Comparison of ENCODE assay signal across 8 mouse cellular contexts in the genomic region with DNA sequence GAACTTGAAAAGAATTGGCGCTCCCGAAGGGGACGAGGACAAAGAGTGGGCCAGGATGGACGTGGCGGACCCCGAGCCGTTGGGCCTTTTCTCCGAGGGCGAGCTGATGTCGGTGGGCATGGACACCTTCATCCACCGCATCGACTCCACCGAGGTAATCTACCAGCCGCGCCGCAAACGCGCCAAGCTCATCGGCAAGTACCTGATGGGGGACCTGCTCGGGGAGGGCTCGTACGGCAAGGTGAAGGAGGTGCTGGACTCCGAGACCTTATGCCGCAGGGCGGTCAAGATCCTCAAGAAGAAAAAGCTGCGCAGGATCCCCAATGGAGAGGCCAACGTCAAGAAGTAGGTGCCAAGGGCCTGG. TPM values are rescaled to one million over a fixed set of nuclear protein-coding genes. Genes with fewer than 3 reads are reported as not detected.
DNase-seq lines count a peak whose midpoint lies in the region; ATAC-seq and TF ChIP-seq lines count a peak whose summit lies in the region.

No protein-coding gene starts in this region.

- WGBS in cerebellum, adult 2 months: 1% methylated on average over 27 of the region's 27 CpGs
- whole genome bisulfite sequencing in embryonic facial prominence, embryonic 15.5 days: under 1% methylated on average over 27 of the region's 27 CpGs
- under 1% methylated on average over 27 of the region's 27 CpGs for WGBS in kidney, postnatal 0 days
- whole genome bisulfite sequencing in midbrain, postnatal 0 days: 1% methylated on average over 25 of the region's 27 CpGs

- no peak for TF ChIP-seq POLR2A in cerebellum, adult 2 months (IDR thresholded peaks at IDR 0.05; ENCODE audit: borderline replicate concordance, insufficient read depth, low read length)

- H3K4me1 ChIP-seq in cerebellum, adult 2 months (ENCODE audit: control insufficient read depth, insufficient read depth, low read length): peaks cover 19% of the 10 kb centered on the region
- H3K4me1 ChIP-seq in embryonic facial prominence, embryonic 15.5 days: peaks cover 49% of the 10 kb centered on the region
- H3K4me1 ChIP-seq in kidney, postnatal 0 days (replicated peaks; ENCODE audit: insufficient read depth, low read length): peaks cover 21% of the 10 kb centered on the region; the same call in 1 of the 2 replicates
- peaks cover 14% of the 10 kb centered on the region for H3K4me1 ChIP-seq in midbrain, postnatal 0 days (ENCODE audit: insufficient read depth, low read length)

- H3K9ac ChIP-seq in embryonic facial prominence, embryonic 15.5 days: peak overlapping the region; percentile 85
- peak overlapping the region; percentile 97 for H3K9ac ChIP-seq in kidney, postnatal 0 days (ENCODE audit: low read depth, low read length)
- H3K9ac ChIP-seq in midbrain, postnatal 0 days (replicated peaks; ENCODE audit: low read length, poor library complexity, severe bottlenecking): peak overlapping the region; percentile 63

- peaks cover 30% of the 10 kb centered on the region for H3K36me3 ChIP-seq in embryonic facial prominence, embryonic 15.5 days
- H3K36me3 ChIP-seq in kidney, postnatal 0 days (ENCODE audit: insufficient read depth, low read length): 0 out of 2 replicates have a peak, but pooled peaks cover under 1% of the 10 kb centered on the region
- peaks cover 4% of the 10 kb centered on the region; the same call in 1 of the 2 replicates for H3K36me3 ChIP-seq in midbrain, postnatal 0 days (ENCODE audit: insufficient read depth, low read length)

- peak overlapping the region; percentile 54 for H3K27ac ChIP-seq in cerebellum, adult 2 months (ENCODE audit: insufficient read depth, low read length)
- H3K27ac ChIP-seq in embryonic facial prominence, embryonic 15.5 days (replicated peaks): peak overlapping the region; percentile 87
- H3K27ac ChIP-seq in kidney, postnatal 0 days: peak overlapping the region; percentile 54
- no peak overlapping the region for H3K27ac ChIP-seq in midbrain, postnatal 0 days (ENCODE audit: low read depth, low read length)

- intact Hi-C loops in gastrocnemius, postnatal 14 days (cut with DNase I; ENCODE audit: low total_unique reads): loop anchor here (5.0 kb wide), 1 partner anchor 124 kb away; no protein-coding TSS in a partner anchor

- H3K4me2 ChIP-seq in embryonic facial prominence, embryonic 15.5 days (replicated peaks): peak overlapping the region; percentile 91
- peak overlapping the region; percentile 92 for H3K4me2 ChIP-seq in kidney, postnatal 0 days (ENCODE audit: low read length)
- peak overlapping the region; percentile 84 for H3K4me2 ChIP-seq in midbrain, postnatal 0 days (ENCODE audit: low read depth, low read length, poor library complexity, severe bottlenecking)

- no peak for ATAC-seq in embryonic facial prominence, embryonic 15.5 days (ENCODE audit: insufficient number of reproducible peaks, low FRiP score, low TSS enrichment, low read depth)
- ATAC-seq in kidney, postnatal 0 days (replicated peaks; ENCODE audit: low FRiP score, low read depth): no peak
- no peak for ATAC-seq in midbrain, postnatal 0 days (ENCODE audit: low FRiP score)

- DNase-seq in cerebellum, adult 2 months: peak in 1 of 2 experiments; percentile 60
- no peak for DNase-seq in cerebellum, adult 11 months
- peak; percentile 28 to 45 for DNase-seq in B cell, adult 2 months
- no peak for DNase-seq in kidney, postnatal 0 days (ENCODE audit: low spot score)
- DNase-seq in midbrain, postnatal 0 days (ENCODE audit: low spot score): no peak
- no peak for DNase-seq in right cerebral cortex, postnatal 25 days
- DNase-seq in gastrocnemius, postnatal 14 days: no peak

- no peak for TF ChIP-seq CTCF in cerebellum, adult 2 months (IDR thresholded peaks at IDR 0.05; ENCODE audit: borderline replicate concordance, insufficient read depth, low read depth, low read length)
- TF ChIP-seq CTCF in kidney, postnatal 0 days (IDR thresholded peaks at IDR 0.05; ENCODE audit: low read depth): no peak
- TF ChIP-seq CTCF in midbrain, postnatal 0 days (IDR thresholded peaks at IDR 0.05): no peak

- H3K27me3 ChIP-seq in cerebellum, adult 2 months (ENCODE audit: control insufficient read depth, insufficient read depth, low read length): no peaks in the 10 kb centered on the region
- H3K27me3 ChIP-seq in embryonic facial prominence, embryonic 15.5 days: no peaks in the 10 kb centered on the region
- no peaks in the 10 kb centered on the region for H3K27me3 ChIP-seq in kidney, postnatal 0 days (ENCODE audit: insufficient read depth, low read length)
- no peaks in the 10 kb centered on the region for H3K27me3 ChIP-seq in midbrain, postnatal 0 days (ENCODE audit: insufficient read depth, low read length)

- H3K9me3 ChIP-seq in embryonic facial prominence, embryonic 15.5 days (replicated peaks): no peaks in the 10 kb centered on the region
- H3K9me3 ChIP-seq in kidney, postnatal 0 days (replicated peaks; ENCODE audit: low read length): no peaks in the 10 kb centered on the region
- H3K9me3 ChIP-seq in midbrain, postnatal 0 days (ENCODE audit: low read length): no peaks in the 10 kb centered on the region

- H3K4me3 ChIP-seq in cerebellum, adult 2 months (replicated peaks; ENCODE audit: insufficient read depth, low read depth, low read length): peak overlapping the region; percentile 83
- H3K4me3 ChIP-seq in embryonic facial prominence, embryonic 15.5 days (replicated peaks): peak overlapping the region; percentile 94
- peak overlapping the region; percentile 94 for H3K4me3 ChIP-seq in kidney, postnatal 0 days (replicated peaks; ENCODE audit: low read depth, low read length)
- H3K4me3 ChIP-seq in midbrain, postnatal 0 days (ENCODE audit: low read depth, low read length): peak overlapping the region; percentile 75

RNA-seq across cellular contexts. Expression of a gene that starts 0.9 kb away (rescaled TPM):
- polyA plus RNA-seq in cerebellum, adult 2 months (2012; rRNA removed): 110 and 112 TPM in 2 replicates
- polyA plus RNA-seq in embryonic facial prominence, embryonic 15.5 days (2015; fragmentation: Nextera tagmentation; extraction: Ambion mirVana): 21.3 and 27.3 TPM in 2 replicates
- 14.2 and 15.1 TPM in 2 replicates for polyA plus RNA-seq in kidney, postnatal 0 days (2015; fragmentation: Nextera tagmentation; extraction: Ambion mirVana)
- 84.0 and 97.3 TPM in 2 replicates for total RNA-seq in midbrain, postnatal 0 days (2014; rRNA removed)
- polyA plus RNA-seq in midbrain, postnatal 0 days (2015; fragmentation: Nextera tagmentation; extraction: Ambion mirVana): 12.3 and 12.4 TPM in 2 replicates
- total RNA-seq in gastrocnemius, postnatal 14 days (2021): 10 to 100 TPM; 87.6 to 98.0 TPM

RNA-seq across cellular contexts. Expression of a gene that starts 11.2 kb away (rescaled TPM):
- polyA plus RNA-seq in cerebellum, adult 2 months (2012; rRNA removed): 25.4 and 28.9 TPM in 2 replicates
- 19.4 and 19.8 TPM in 2 replicates for polyA plus RNA-seq in embryonic facial prominence, embryonic 15.5 days (2015; fragmentation: Nextera tagmentation; extraction: Ambion mirVana)
- 9.6 and 10.5 TPM in 2 replicates for polyA plus RNA-seq in kidney, postnatal 0 days (2015; fragmentation: Nextera tagmentation; extraction: Ambion mirVana)
- total RNA-seq in midbrain, postnatal 0 days (2014; rRNA removed): 24.3 TPM in 2 replicates
- 7.6 TPM in 2 replicates for polyA plus RNA-seq in midbrain, postnatal 0 days (2015; fragmentation: Nextera tagmentation; extraction: Ambion mirVana)
- 1 to 10 TPM; 6.2 to 6.3 TPM for total RNA-seq in gastrocnemius, postnatal 14 days (2021)

RNA-seq across cellular contexts. Expression of a gene that starts 21.9 kb away (rescaled TPM):
- 736 and 758 TPM in 2 replicates for polyA plus RNA-seq in cerebellum, adult 2 months (2012; rRNA removed)
- polyA plus RNA-seq in embryonic facial prominence, embryonic 15.5 days (2015; fragmentation: Nextera tagmentation; extraction: Ambion mirVana): 516 and 519 TPM in 2 replicates
- 936 and 986 TPM in 2 replicates for polyA plus RNA-seq in kidney, postnatal 0 days (2015; fragmentation: Nextera tagmentation; extraction: Ambion mirVana)
- 231 and 259 TPM in 2 replicates for total RNA-seq in midbrain, postnatal 0 days (2014; rRNA removed)
- polyA plus RNA-seq in midbrain, postnatal 0 days (2015; fragmentation: Nextera tagmentation; extraction: Ambion mirVana): 607 and 661 TPM in 2 replicates
- 100 to 1,000 TPM; 657 to 736 TPM for total RNA-seq in gastrocnemius, postnatal 14 days (2021)

RNA-seq across cellular contexts. Expression of a gene that starts 24.1 kb away (rescaled TPM):
- polyA plus RNA-seq in cerebellum, adult 2 months (2012; rRNA removed): 147 and 151 TPM in 2 replicates
- polyA plus RNA-seq in embryonic facial prominence, embryonic 15.5 days (2015; fragmentation: Nextera tagmentation; extraction: Ambion mirVana): 9.3 and 10.9 TPM in 2 replicates
- 4.7 and 6.4 TPM in 2 replicates for polyA plus RNA-seq in kidney, postnatal 0 days (2015; fragmentation: Nextera tagmentation; extraction: Ambion mirVana)
- total RNA-seq in midbrain, postnatal 0 days (2014; rRNA removed): 273 and 276 TPM in 2 replicates
- 120 and 121 TPM in 2 replicates for polyA plus RNA-seq in midbrain, postnatal 0 days (2015; fragmentation: Nextera tagmentation; extraction: Ambion mirVana)
- total RNA-seq in gastrocnemius, postnatal 14 days (2021): 1 to 10 TPM; 1.6 TPM

RNA-seq across cellular contexts. Expression of a gene that starts 31.5 kb away (rescaled TPM):
- 26.1 and 26.5 TPM in 2 replicates for polyA plus RNA-seq in cerebellum, adult 2 months (2012; rRNA removed)
- 18.3 and 20.4 TPM in 2 replicates for polyA plus RNA-seq in embryonic facial prominence, embryonic 15.5 days (2015; fragmentation: Nextera tagmentation; extraction: Ambion mirVana)
- polyA plus RNA-seq in kidney, postnatal 0 days (2015; fragmentation: Nextera tagmentation; extraction: Ambion mirVana): 13.7 and 18.6 TPM in 2 replicates
- total RNA-seq in midbrain, postnatal 0 days (2014; rRNA removed): 114 and 143 TPM in 2 replicates
- polyA plus RNA-seq in midbrain, postnatal 0 days (2015; fragmentation: Nextera tagmentation; extraction: Ambion mirVana): 16.3 and 17.2 TPM in 2 replicates
- total RNA-seq in gastrocnemius, postnatal 14 days (2021): 10 to 100 TPM; 40.3 to 43.6 TPM

Comparison
In these comparisons a context has a peak if more than half of its experiments do, and no peak if none do; other contexts are left out.
1. DNase-seq: peak in B cell, adult 2 months (2 of 2); none in cerebellum, adult 11 months (single experiment), kidney, postnatal 0 days (single experiment), midbrain, postnatal 0 days (single experiment), right cerebral cortex, postnatal 25 days (single experiment) and gastrocnemius, postnatal 14 days (single experiment).
2. Peak in every context shown above with its lines, with median percentiles within 50 percentile points of each other: H3K4me3 ChIP-seq, H3K4me2 ChIP-seq and H3K9ac ChIP-seq.